Mouse (Mus musculus) embryo, embryonic 10 days (tissue): ENCODE data around the gene Bzw2.

Source experiments
- DNase-seq: peaks from one replicate; pipeline ENCODE4 v3.0.0-alpha.2; 2015; ENCODE audit warnings: low spot score

Gene Bzw2

GRCm38 (mm10) chr12:36135409-36135808, 22.5 kb downstream of the Bzw2 start:
- no peak for DNase-seq

DNA sequence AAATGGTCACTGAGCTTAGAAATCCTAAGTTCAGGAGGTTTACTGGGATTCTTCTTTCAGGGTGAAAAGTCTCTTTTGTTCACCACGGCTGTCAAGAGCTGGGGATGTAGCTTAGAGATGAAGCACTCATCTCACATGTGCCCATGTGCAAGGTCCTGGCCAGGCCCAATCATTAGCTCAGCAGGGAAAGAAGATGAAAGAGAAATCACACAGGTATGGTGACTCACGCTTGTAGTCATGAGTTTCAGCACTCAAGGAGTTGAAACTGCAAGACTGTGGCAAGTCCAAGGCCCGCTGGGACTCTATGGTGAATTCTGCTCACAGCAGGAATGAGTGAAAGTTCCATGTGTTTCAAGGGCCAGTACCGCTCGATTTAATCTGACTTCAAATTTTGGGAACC, 23.8 kb downstream of the Bzw2 start:
- DNase-seq, result no peak

GRCm38 (mm10) chr12:36133547-36133946, 24.3 kb downstream of the Bzw2 start:
- no peak for DNase-seq

- DNase-seq, result no peak
Measured at GRCm38 (mm10) chr12:36132668-36133067, 25.2 kb downstream of the Bzw2 start.

- DNase-seq, result no peak
Measured at GRCm38 (mm10) chr12:36132254-36132653, 25.6 kb downstream of the Bzw2 start.

- DNase-seq, result no peak
Measured at GRCm38 (mm10) chr12:36129826-36130225, 28.1 kb downstream of the Bzw2 start.

- no peak for DNase-seq
Measured at GRCm38 (mm10) chr12:36126049-36126448, 31.8 kb downstream of the Bzw2 start.

DNA sequence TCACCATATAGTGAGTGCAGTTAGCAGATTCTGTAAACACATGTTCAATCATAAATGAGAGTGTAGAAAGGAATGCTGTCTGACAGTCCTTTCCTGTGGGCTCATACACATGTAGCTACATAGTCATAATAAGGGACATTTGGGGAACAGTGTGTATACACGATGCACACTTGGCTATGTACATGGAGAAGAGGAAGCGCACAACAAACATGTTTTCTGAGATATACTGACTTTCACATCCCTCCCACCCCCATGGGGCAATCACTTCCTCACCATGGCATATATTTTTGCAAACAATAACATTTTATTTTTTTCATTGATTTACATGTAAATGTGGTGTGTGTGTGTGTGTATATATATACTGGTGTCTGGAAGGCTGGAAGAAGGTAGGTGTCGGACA, 38.6 kb downstream of the Bzw2 start:
- DNase-seq, result no peak

GRCm38 (mm10) chr12:36117161-36117560, 40.7 kb downstream of the Bzw2 start:
- DNase-seq, result no peak

GRCm38 (mm10) chr12:36112081-36112480, 45.8 kb downstream of the Bzw2 start:
- DNase-seq, result no peak

- no peak for DNase-seq
Measured at GRCm38 (mm10) chr12:36111110-36111509, 46.8 kb downstream of the Bzw2 start.

GRCm38 (mm10) chr12:36110457-36110856, 47.4 kb downstream of the Bzw2 start:
- DNase-seq, result no peak

DNA sequence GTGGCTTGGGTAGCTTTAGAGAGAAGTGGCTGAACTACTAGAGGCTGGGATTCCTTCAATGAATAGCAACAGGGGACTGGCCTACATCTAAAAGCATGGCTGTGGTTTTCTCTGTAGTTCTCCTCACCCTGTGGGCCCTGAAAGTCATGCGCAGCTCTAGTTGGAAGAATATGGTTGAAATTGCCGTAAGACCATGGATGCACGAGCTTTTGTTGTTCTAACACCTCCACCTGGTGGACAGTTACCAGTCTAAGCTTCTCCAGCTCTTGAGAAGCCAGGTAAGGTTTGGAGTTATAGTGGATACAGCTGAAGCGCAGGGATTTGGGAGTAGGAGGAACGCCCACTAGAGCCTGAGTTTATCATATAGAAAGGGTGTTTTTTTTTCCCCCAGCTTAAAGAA, 49.4 kb downstream of the Bzw2 start:
- DNase-seq, result no peak

DNA sequence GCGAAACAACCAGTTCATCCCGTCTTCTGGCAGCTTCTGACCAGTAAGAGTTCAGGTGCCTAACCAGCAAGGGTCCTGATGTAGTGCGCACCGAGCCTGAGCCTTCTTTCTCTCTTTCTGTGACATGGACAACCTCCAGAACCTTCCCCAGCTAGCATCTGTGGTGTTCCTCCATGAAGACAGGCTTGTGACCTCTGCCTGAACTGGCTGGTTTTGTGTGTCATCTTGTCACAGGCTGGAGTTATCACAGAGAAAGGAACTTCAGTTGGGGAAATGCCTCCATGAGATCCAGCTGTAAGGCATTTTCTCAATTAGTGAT, 54.3 kb downstream of the Bzw2 start:
- no peak for DNase-seq

- no peak for DNase-seq
Measured at GRCm38 (mm10) chr12:36102733-36103591, 54.9 kb downstream of the Bzw2 start.

DNA sequence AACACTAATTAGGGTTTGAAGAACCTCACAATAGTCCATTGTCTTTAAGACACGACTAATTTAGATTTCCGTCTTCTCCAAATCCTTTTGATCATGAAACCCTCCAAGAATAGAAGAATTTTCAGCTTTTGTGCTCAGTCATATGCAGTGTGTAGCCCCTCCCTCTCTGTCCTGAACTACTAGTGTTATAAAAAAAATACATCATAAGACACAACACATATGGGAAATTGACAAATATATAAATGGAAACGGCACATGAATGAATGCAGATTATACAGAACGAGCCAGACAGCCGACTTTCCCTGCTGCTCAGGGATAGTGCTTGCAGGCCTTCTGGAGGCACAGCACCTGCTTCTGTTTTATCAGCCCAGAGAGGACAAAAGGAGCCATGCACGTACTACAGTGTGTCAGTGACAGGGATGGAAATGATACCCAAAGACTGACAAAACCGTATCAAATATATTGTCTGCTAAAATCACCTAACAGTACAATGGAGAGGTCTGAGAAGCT, 62.5 kb downstream of the Bzw2 start:
- no peak for DNase-seq

- no peak for DNase-seq
Measured at GRCm38 (mm10) chr12:36093081-36093670, 64.7 kb downstream of the Bzw2 start.

- DNase-seq, result no peak
Measured at GRCm38 (mm10) chr12:36091964-36092363, 65.9 kb downstream of the Bzw2 start.

- DNase-seq, result no peak
Measured at GRCm38 (mm10) chr12:36089221-36089620, 68.7 kb downstream of the Bzw2 start.

DNA sequence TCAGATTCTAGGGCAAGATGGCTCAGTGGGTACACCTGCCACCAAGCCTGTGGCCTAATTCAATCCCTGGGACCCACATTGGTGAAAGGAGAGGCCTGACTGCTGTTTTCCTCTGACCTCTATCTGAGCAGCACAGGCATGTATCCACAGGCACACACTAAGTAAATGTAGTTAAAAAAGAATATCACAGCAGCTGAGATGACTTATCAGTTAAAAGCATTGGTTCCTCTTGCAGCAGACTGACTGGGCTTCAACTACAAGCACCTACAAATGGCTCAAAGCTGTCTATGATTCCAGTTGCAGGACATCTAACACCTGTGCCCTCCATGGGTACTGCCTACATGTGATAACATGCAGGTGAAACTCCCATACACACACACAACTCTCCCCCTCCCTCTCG, 69.1 kb downstream of the Bzw2 start:
- DNase-seq, result no peak

DNA sequence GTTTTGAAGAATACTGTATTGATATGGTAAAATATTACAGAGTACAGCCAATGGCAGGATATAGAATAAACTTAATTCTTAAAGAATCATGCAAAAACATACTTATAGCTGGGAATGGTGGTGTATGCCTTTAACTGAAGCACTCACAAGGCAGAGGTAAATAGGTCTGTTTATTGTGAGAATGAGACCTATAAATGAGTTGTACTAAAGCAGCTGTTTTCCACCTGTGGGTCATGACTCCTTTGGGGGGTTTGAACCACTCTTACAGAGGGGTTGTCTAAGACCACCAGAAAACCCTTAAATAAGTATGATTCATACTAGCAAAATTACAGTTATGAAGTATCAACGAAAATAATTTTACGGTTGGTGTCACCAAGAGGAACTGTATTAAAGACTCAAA, 72.5 kb downstream of the Bzw2 start:
- DNase-seq, result no peak

- no peak for DNase-seq
Measured at GRCm38 (mm10) chr12:36078101-36078899, 79.6 kb downstream of the Bzw2 start.

GRCm38 (mm10) chr12:36072860-36073259, 85.0 kb downstream of the Bzw2 start:
- peak; percentile 7 for DNase-seq
